Mouse (Mus musculus) thymus, postnatal 0 days (tissue): ENCODE data around the gene Fos. TPM values are rescaled to one million over a fixed set of nuclear protein-coding genes. Genes with fewer than 3 reads are reported as not detected.
"Not testable (repeated sequence)": the region's sequence is repeated elsewhere in the genome, so short reads cannot be mapped to it uniquely, and the experiment has no call there.

Experiments used
- DNase-seq: peaks from one replicate; pipeline ENCODE4 v3.0.0-alpha.2; 2015; ENCODE audit warnings: low spot score
- polyA plus RNA-seq: library from polyadenylated mRNA; unstranded; fragments of >200 nt; fragmentation: Nextera tagmentation; extraction: Ambion mirVana; gene quantifications from 2 replicates; pipeline ENCODE4 v1.2.1, GENCODE M21; 2015

Fos gene
- polyA plus RNA-seq, 1 experiment from 2014 or later, result 4.9 TPM

GRCm38 (mm10) chr12:85522631-85523388 is 49.1 kb downstream of the Fos start:
- DNase-seq, result no peak

DNA sequence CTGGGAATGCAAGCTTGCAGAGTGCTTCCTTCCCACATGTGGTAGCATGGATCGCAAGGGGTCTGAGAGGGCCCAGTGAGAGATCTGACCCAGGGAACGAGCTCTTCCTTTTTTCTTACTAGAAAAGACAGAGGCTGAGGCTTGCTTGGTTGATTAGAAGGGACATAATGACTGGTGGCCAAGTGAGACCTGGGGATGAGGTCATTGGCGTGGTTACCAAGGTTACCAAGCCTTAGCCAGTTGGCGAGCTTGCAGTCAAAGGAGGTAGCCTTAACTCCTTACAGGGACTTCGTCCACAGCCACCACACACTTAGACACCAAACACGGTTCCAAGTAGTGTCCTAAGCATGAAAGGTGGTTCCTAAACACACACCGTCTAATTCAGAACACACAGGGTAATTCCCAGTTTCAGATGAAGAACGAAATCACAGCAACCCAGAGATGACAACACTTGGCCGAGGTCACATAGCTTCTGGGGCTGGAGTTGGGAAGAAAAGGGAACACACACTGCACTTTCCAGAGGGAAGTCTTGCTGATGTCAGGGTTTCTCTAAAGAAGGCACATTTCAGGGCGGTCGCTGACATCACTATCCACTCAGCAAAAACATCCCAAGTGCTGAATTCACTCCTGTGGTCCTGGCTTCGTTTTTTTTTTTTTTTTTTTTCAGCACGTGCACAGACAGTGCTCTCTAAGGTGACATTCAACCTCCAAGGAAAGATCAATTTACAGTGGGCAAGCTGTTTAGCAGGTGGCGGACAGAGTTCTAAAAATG is 49.9 kb downstream of the Fos start:
- DNase-seq, result no peak

- no peak for DNase-seq
Measured at GRCm38 (mm10) chr12:85524193-85524858, 50.6 kb downstream of the Fos start.

- DNase-seq, result not testable (repeated sequence)
Measured at GRCm38 (mm10) chr12:85524859-85525495, 51.3 kb downstream of the Fos start.

Other genes starting within 250 kb of the Fos start
- gene Mlh3, start 203.3 kb upstream of the Fos start, polyA plus RNA-seq, result 6.8 and 7.1 TPM in 2 replicates
- gene Acyp1, start 185.5 kb upstream of the Fos start, polyA plus RNA-seq, result 122 and 136 TPM in 2 replicates
- 0.23 and 0.29 TPM in 2 replicates for gene Zc2hc1c, start 185.3 kb upstream of the Fos start, polyA plus RNA-seq
- gene Nek9, start 134.5 kb upstream of the Fos start, polyA plus RNA-seq, result 12.7 and 13.1 TPM in 2 replicates
- 231 and 242 TPM in 2 replicates for gene Tmed10, start 99.0 kb upstream of the Fos start, polyA plus RNA-seq
- 0.34 and 0.57 TPM in 2 replicates for gene Jdp2, start 125.1 kb downstream of the Fos start, polyA plus RNA-seq
- gene Batf, start 212.8 kb downstream of the Fos start, polyA plus RNA-seq, result 16.9 and 18.2 TPM in 2 replicates